34 mouse cellular contexts compared by ENCODE assay signal in the genomic region with DNA sequence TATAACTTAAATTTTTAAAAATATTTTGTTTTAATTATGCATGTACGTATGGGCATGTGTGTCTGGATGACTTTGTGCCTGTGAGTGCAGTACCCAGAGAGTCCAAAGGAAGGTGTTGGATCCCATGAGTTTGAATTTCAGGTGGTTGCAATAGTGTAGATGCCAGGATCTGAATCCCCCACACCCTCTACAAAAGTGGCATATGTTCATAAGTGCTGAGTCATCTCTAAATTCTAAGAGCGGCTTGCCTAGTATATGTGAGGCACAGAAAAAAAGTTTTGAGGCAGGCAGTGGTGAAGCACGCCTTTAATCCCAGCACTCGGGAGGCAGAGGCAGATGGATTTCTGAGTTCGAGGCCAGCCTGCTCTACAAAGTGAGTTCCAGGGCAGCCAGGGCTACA. TPM values are rescaled to one million over a fixed set of nuclear protein-coding genes. Genes with fewer than 3 reads are reported as not detected.
DNase-seq lines count a peak whose midpoint lies in the region; ATAC-seq and TF ChIP-seq lines count a peak whose summit lies in the region.
"Had no signal": no experiment of that assay in that cellular context is flagged by ENCODE, and none has a peak within 500 bp of the region (broad histone marks: within the 10 kb centered on the region; RNA-seq: fewer than 3 reads in every experiment).

No protein-coding gene starts in this region.

- H3K4me3 ChIP-seq in liver, adult 2 months (ENCODE audit: insufficient read depth, low read depth, low read length), result no peak overlapping the region
- no peak overlapping the region for H3K4me3 ChIP-seq in liver, postnatal 0 days (ENCODE audit: low read depth, low read length)
- no peak overlapping the region for H3K4me3 ChIP-seq in ES-E14 (ENCODE audit: insufficient read depth in 1 of 2, low read depth in 1 of 2, low read length in 2 of 2, poor library complexity in 1 of 2, severe bottlenecking in 1 of 2)
- no peak overlapping the region for H3K4me3 ChIP-seq in liver, embryonic 15.5 days (replicated peaks)
- H3K4me3 ChIP-seq: embryonic facial prominence, embryonic 10.5 days; embryonic facial prominence, embryonic 13.5 days; erythroblast, embryonic 14.5 days; forebrain, embryonic 12.5 days; forebrain, embryonic 15.5 days; gastrocnemius, adult 2 months; heart, embryonic 12.5 days; heart, embryonic 15.5 days; hindbrain, embryonic 10.5 days; hindbrain, embryonic 13.5 days had no signal

- 0 out of 2 replicates have a peak, but pooled peaks cover 3% of the 10 kb centered on the region for H3K4me1 ChIP-seq in liver, adult 2 months (ENCODE audit: control insufficient read depth, insufficient read depth, low read length)
- no peaks in the 10 kb centered on the region for H3K4me1 ChIP-seq in liver, postnatal 0 days (ENCODE audit: insufficient read depth)
- no peaks in the 10 kb centered on the region for H3K4me1 ChIP-seq in ES-E14 (ENCODE audit: control insufficient read depth in 2 of 2, insufficient read depth in 2 of 2, low read length in 2 of 2, poor library complexity in 1 of 2)
- H3K4me1 ChIP-seq in liver, embryonic 15.5 days (replicated peaks), result peaks cover 21% of the 10 kb centered on the region

- no peaks in the 10 kb centered on the region for H3K27me3 ChIP-seq in liver, adult 2 months (ENCODE audit: control insufficient read depth, insufficient read depth, low read length)
- H3K27me3 ChIP-seq in liver, postnatal 0 days (ENCODE audit: insufficient read depth, low read length), result no peaks in the 10 kb centered on the region
- no peaks in the 10 kb centered on the region for H3K27me3 ChIP-seq in liver, embryonic 15.5 days
- H3K27me3 ChIP-seq: embryonic facial prominence, embryonic 13.5 days; forebrain, embryonic 12.5 days; forebrain, embryonic 15.5 days; heart, embryonic 15.5 days; hindbrain, embryonic 13.5 days had no signal

- no peak for TF ChIP-seq CTCF in liver, adult 2 months (IDR thresholded peaks at IDR 0.05; ENCODE audit: low read depth, low read length)
- TF ChIP-seq CTCF in liver, postnatal 0 days (IDR thresholded peaks at IDR 0.05; ENCODE audit: low read depth), result no peak

- H3K9ac ChIP-seq in liver, adult 2 months (ENCODE audit: low read depth, low read length), result no peak overlapping the region
- no peak overlapping the region for H3K9ac ChIP-seq in liver, postnatal 0 days (replicated peaks)
- no peak overlapping the region for H3K9ac ChIP-seq in ES-E14 (ENCODE audit: insufficient read depth, low read depth, low read length, poor library complexity, severe bottlenecking)
- H3K9ac ChIP-seq in liver, embryonic 15.5 days, result no peak overlapping the region
- H3K9ac ChIP-seq: embryonic facial prominence, embryonic 13.5 days; forebrain, embryonic 12.5 days; forebrain, embryonic 15.5 days; heart, embryonic 12.5 days; heart, embryonic 15.5 days; hindbrain, embryonic 13.5 days had no signal

- TF ChIP-seq EP300 in liver, postnatal 0 days (IDR thresholded peaks at IDR 0.05; ENCODE audit: low read depth), result no peak

- peak; percentile 69 for DNase-seq in liver, adult 2 months (ENCODE audit: extremely low read depth, low read depth, low spot score)
- no peak for DNase-seq in liver, postnatal 0 days
- DNase-seq in 3T3-L1 (ENCODE audit: low read depth, low spot score) (peak; percentile 9), ES-E14 (ENCODE audit: low read depth, low spot score) (no peak)
- DNase-seq in urinary bladder, adult 2 months (ENCODE audit: low spot score), result no peak
- no peak for DNase-seq in frontal cortex, postnatal 25 days (ENCODE audit: low spot score in 2 of 2)
- DNase-seq: adrenal gland, adult 2 months; adrenal gland, postnatal 14 days; cerebellum, adult 11 months; cerebellum, adult 2 months; cerebellum, adult 9-11 months; cerebellum, postnatal 36 days; embryo, embryonic 11 days; gastrocnemius, adult 2 months; gastrocnemius, postnatal 14 days; heart, adult 18-20 months; heart, postnatal 10 days; heart, postnatal 36 days had no signal

- H3K79me2 ChIP-seq in liver, adult 2 months (ENCODE audit: control insufficient read depth, insufficient read depth, low read length), result no peaks in the 10 kb centered on the region

- in situ Hi-C loops in ES-E14 (cut with MboI; ENCODE audit: low sequenced_read_pairs in 2 of 2, unreplicated experiment in 2 of 2), result no loop called here

- no peak for TF ChIP-seq POLR2A in liver, adult 2 months (IDR thresholded peaks at IDR 0.05; ENCODE audit: extremely low read depth, insufficient read depth, low read length)

- peaks cover 25% of the 10 kb centered on the region for H3K36me3 ChIP-seq in liver, adult 2 months (ENCODE audit: control insufficient read depth, insufficient read depth, low read length)
- H3K36me3 ChIP-seq in liver, postnatal 0 days (replicated peaks; ENCODE audit: insufficient read depth, low read length), result peaks cover 10% of the 10 kb centered on the region
- no peaks in the 10 kb centered on the region for H3K36me3 ChIP-seq in ES-E14 (ENCODE audit: control insufficient read depth, insufficient read depth, low read length, poor library complexity, severe bottlenecking)
- H3K36me3 ChIP-seq in liver, embryonic 15.5 days (replicated peaks), result no peaks in the 10 kb centered on the region
- H3K36me3 ChIP-seq: embryonic facial prominence, embryonic 10.5 days; embryonic facial prominence, embryonic 13.5 days; forebrain, embryonic 12.5 days; forebrain, embryonic 15.5 days; G1E; heart, embryonic 12.5 days; heart, embryonic 15.5 days; hindbrain, embryonic 10.5 days; hindbrain, embryonic 13.5 days had no signal

- 33% methylated on average over 5 of the region's 5 CpGs for WGBS in liver, adult 2 months
- 60% methylated on average over 5 of the region's 5 CpGs for WGBS in liver, postnatal 0 days (ENCODE audit: insufficient replicate concordance)
- 67% methylated on average over 5 of the region's 5 CpGs for WGBS in liver, embryonic 15.5 days (ENCODE audit: insufficient replicate concordance)

- no peak for ATAC-seq in liver, postnatal 0 days
- no peak for ATAC-seq in liver, embryonic 15.5 days (ENCODE audit: insufficient read depth)
- ATAC-seq in frontal cortex, adult (ENCODE audit: low TSS enrichment), result no peak
- ATAC-seq: CD4-positive, CD25-positive, alpha-beta regulatory T cell, adult 4 months; forebrain, embryonic 15.5 days had no signal

- H3K27ac ChIP-seq in liver, adult 2 months (replicated peaks; ENCODE audit: insufficient read depth, low read depth, low read length), result 0 out of 2 replicates have a peak overlapping the region, but pooled peaks have one; percentile 9
- H3K27ac ChIP-seq in liver, postnatal 0 days (ENCODE audit: low read depth), result no peak overlapping the region
- no peak overlapping the region for H3K27ac ChIP-seq in ES-E14 (ENCODE audit: insufficient read depth, low read depth, low read length, poor library complexity, severe bottlenecking)
- peak overlapping the region; percentile 38 for H3K27ac ChIP-seq in liver, embryonic 15.5 days (replicated peaks)
- H3K27ac ChIP-seq: embryonic facial prominence, embryonic 10.5 days; embryonic facial prominence, embryonic 13.5 days; forebrain, embryonic 12.5 days; forebrain, embryonic 15.5 days; gastrocnemius, adult 2 months; heart, embryonic 15.5 days; hindbrain, embryonic 10.5 days; hindbrain, embryonic 13.5 days had no signal

- H3K9me3 ChIP-seq in liver, postnatal 0 days (ENCODE audit: low read length), result no peaks in the 10 kb centered on the region
- no peaks in the 10 kb centered on the region for H3K9me3 ChIP-seq in ES-E14 (ENCODE audit: control insufficient read depth, insufficient read depth, low read depth, low read length)
- no peaks in the 10 kb centered on the region for H3K9me3 ChIP-seq in liver, embryonic 15.5 days (replicated peaks)
- H3K9me3 ChIP-seq: embryonic facial prominence, embryonic 10.5 days; embryonic facial prominence, embryonic 13.5 days; forebrain, embryonic 12.5 days; forebrain, embryonic 15.5 days; heart, embryonic 12.5 days; heart, embryonic 15.5 days; hindbrain, embryonic 10.5 days; hindbrain, embryonic 13.5 days had no signal

- no peak overlapping the region for H3K4me2 ChIP-seq in liver, postnatal 0 days (ENCODE audit: low read depth, low read length)
- no peak overlapping the region; the same call in 1 of the 2 replicates for H3K4me2 ChIP-seq in liver, embryonic 15.5 days
- H3K4me2 ChIP-seq: embryonic facial prominence, embryonic 13.5 days; forebrain, embryonic 12.5 days; forebrain, embryonic 15.5 days; heart, embryonic 12.5 days; heart, embryonic 15.5 days; hindbrain, embryonic 13.5 days had no signal

TF ChIP-seq in ES-E14, 5 proteins besides CTCF, POLR2A, EP300 and RAD21:
- no peak for TF ChIP-seq ZC3H11A (IDR thresholded peaks at IDR 0.05; ENCODE audit: borderline replicate concordance, low read depth, low read length)
- 0 out of 2 replicates have a peak, but pooled peaks have one; percentile 54 for TF ChIP-seq MAFK (IDR thresholded peaks at IDR 0.05; ENCODE audit: insufficient read depth, low read depth, low read length)

RNA-seq across cellular contexts. Expression of a gene that starts 3.8 kb away (rescaled TPM):
- total RNA-seq in liver, adult 2 months (2014; rRNA removed), result 8.5 and 10.7 TPM in 2 replicates
- 16.8 and 22.8 TPM in 2 replicates for polyA plus RNA-seq in liver, adult 2 months (2012; rRNA removed)
- polyA plus RNA-seq in liver, postnatal 0 days (2015; fragmentation: Nextera tagmentation; extraction: Ambion mirVana), result 10.1 and 10.8 TPM in 2 replicates
- 75.5 and 93.1 TPM in 2 replicates for total RNA-seq in ES-E14 (2012; rRNA removed)
- 18.9 and 22.5 TPM in 2 replicates for polyA plus RNA-seq in liver, embryonic 15.5 days (2015; fragmentation: Nextera tagmentation; extraction: Ambion mirVana)
- 33.4 and 33.8 TPM in 2 replicates for polyA plus RNA-seq in urinary bladder, adult 2 months (2012; rRNA removed)

RNA-seq across cellular contexts. Expression of a gene that starts 24.3 kb away (rescaled TPM):
- total RNA-seq in liver, adult 2 months (2014; rRNA removed), result 0.94 and 1.1 TPM in 2 replicates
- polyA plus RNA-seq in liver, adult 2 months (2012; rRNA removed), result 0.37 and 0.43 TPM in 2 replicates
- 5.1 and 6.1 TPM in 2 replicates for polyA plus RNA-seq in liver, postnatal 0 days (2015; fragmentation: Nextera tagmentation; extraction: Ambion mirVana)
- total RNA-seq in ES-E14 (2012; rRNA removed), result 0.04 and 2.0 TPM in 2 replicates
- 0.24 and 2.3 TPM in 2 replicates for polyA plus RNA-seq in liver, embryonic 15.5 days (2015; fragmentation: Nextera tagmentation; extraction: Ambion mirVana)
- polyA plus RNA-seq in urinary bladder, adult 2 months (2012; rRNA removed), result 1.8 TPM in 1 of 2 replicates, not detected in the other
- total RNA-seq: G1E had no signal
- polyA plus RNA-seq: adrenal gland, adult 2 months; C2C12; cortical plate, adult 2 months; erythroblast, embryonic 14.5 days; G1E; hindbrain, embryonic 10.5 days; intestine, embryonic 14.5 days had no signal

RNA-seq across cellular contexts. Expression of a gene that starts 24.5 kb away (rescaled TPM):
- total RNA-seq in liver, adult 2 months (2014; rRNA removed), result 18,586 and 23,528 TPM in 2 replicates
- 26,375 and 34,444 TPM in 2 replicates for polyA plus RNA-seq in liver, adult 2 months (2012; rRNA removed)
- 28,598 and 33,336 TPM in 2 replicates for polyA plus RNA-seq in liver, postnatal 0 days (2015; fragmentation: Nextera tagmentation; extraction: Ambion mirVana)
- 9.6 and 11.9 TPM in 2 replicates for total RNA-seq in ES-E14 (2012; rRNA removed)
- 10,865 and 16,074 TPM in 2 replicates for polyA plus RNA-seq in liver, embryonic 15.5 days (2015; fragmentation: Nextera tagmentation; extraction: Ambion mirVana)
- polyA plus RNA-seq in urinary bladder, adult 2 months (2012; rRNA removed), result 329 and 368 TPM in 2 replicates
- polyA plus RNA-seq: C2C12 had no signal

Comparison
In these comparisons a context has a peak if more than half of its experiments do, and no peak if none do; other contexts are left out.
1. DNase-seq: peak in liver, adult 2 months (single experiment) and 3T3-L1 (single experiment); none in liver, postnatal 0 days (single experiment), ES-E14 (single experiment), urinary bladder, adult 2 months (single experiment) and frontal cortex, postnatal 25 days (0 of 2).
2. H3K27ac ChIP-seq: peak in liver, adult 2 months (single experiment) and liver, embryonic 15.5 days (single experiment); none in liver, postnatal 0 days (single experiment) and ES-E14 (single experiment).
3. RNA of a gene that starts 24.5 kb away (polyA plus RNA-seq): 28,598 to 33,336 TPM in liver, postnatal 0 days, 26,375 to 34,444 TPM in liver, adult 2 months and 10,865 to 16,074 TPM in liver, embryonic 15.5 days; 329 to 368 TPM in urinary bladder, adult 2 months; every median in the first group is over 10 times any median in the second.